Mouse (Mus musculus) thymus, adult 2 months (tissue): Measurements from ENCODE around the gene Pxn. TPM values are rescaled to one million over a fixed set of nuclear protein-coding genes. Genes with fewer than 3 reads are reported as not detected.

Experiments used
- DNase-seq: peaks from one replicate; pipeline ENCODE4 v3.0.0; 2021
- H3K27ac ChIP-seq: fragments of 200-500 bp; 2 replicates; pipeline ENCODE4 v1.5.1; 2012; ENCODE audit warnings: low read length, control low read depth; ENCODE audit not compliant: control insufficient read depth, insufficient read depth
- H3K27me3 ChIP-seq: fragments of 200-500 bp; 2 replicates; pipeline ENCODE4 v1.6.1; 2012; ENCODE audit warnings: mild to moderate bottlenecking, low read length, moderate library complexity, mixed read lengths; ENCODE audit not compliant: control insufficient read depth, insufficient read depth
- H3K36me3 ChIP-seq: fragments of 200-500 bp; 2 replicates; pipeline ENCODE4 v1.6.1; 2012; ENCODE audit warnings: mild to moderate bottlenecking, low read length, moderate library complexity; ENCODE audit not compliant: control insufficient read depth, insufficient read depth
- H3K4me1 ChIP-seq: fragments of 200-500 bp; replicated peaks from 2 replicates; pipeline ENCODE4 v1.6.1; 2012; ENCODE audit warnings: low read length; ENCODE audit not compliant: control insufficient read depth, insufficient read depth
- H3K4me3 ChIP-seq: fragments of 200-500 bp; 2 replicates; pipeline ENCODE4 v1.5.1; 2012; ENCODE audit warnings: mild to moderate bottlenecking, low read length, control low read depth, moderate library complexity; ENCODE audit not compliant: control insufficient read depth, insufficient read depth
- CTCF ChIP-seq: fragments of 200-500 bp; IDR thresholded peaks from 2 replicates; pipeline ENCODE4 v1.5.1; 2012; ENCODE audit warnings: mild to moderate bottlenecking, control low read depth, low read length, moderate library complexity, borderline replicate concordance; ENCODE audit not compliant: control insufficient read depth, poor library complexity, insufficient read depth; ENCODE audit errors: extremely low read depth
- POLR2A ChIP-seq: fragments of 200-500 bp; IDR thresholded peaks from 2 replicates; pipeline ENCODE4 v1.6.1; 2012; ENCODE audit warnings: mild to moderate bottlenecking, low read length, control low read depth, moderate library complexity; ENCODE audit not compliant: control insufficient read depth, poor library complexity, insufficient read depth; ENCODE audit errors: extremely low read depth
- WGBS: fragments of 180-500 bp; shearing (Covaris S2); methylation state at CpG from one replicate; pipeline ENCODE4 v1.1.7; 2018; 5-methylcytosine and 5-hydroxymethylcytosine counted together
- polyA plus RNA-seq: library from polyadenylated mRNA; depleted of rRNA; stranded (reverse); fragments of >200 nt; gene quantifications from 2 replicates; pipeline ENCODE4 v1.2.3, GENCODE M21; 2012

The Pxn gene
- polyA plus RNA-seq, 1 experiment, result 161 TPM

DNA sequence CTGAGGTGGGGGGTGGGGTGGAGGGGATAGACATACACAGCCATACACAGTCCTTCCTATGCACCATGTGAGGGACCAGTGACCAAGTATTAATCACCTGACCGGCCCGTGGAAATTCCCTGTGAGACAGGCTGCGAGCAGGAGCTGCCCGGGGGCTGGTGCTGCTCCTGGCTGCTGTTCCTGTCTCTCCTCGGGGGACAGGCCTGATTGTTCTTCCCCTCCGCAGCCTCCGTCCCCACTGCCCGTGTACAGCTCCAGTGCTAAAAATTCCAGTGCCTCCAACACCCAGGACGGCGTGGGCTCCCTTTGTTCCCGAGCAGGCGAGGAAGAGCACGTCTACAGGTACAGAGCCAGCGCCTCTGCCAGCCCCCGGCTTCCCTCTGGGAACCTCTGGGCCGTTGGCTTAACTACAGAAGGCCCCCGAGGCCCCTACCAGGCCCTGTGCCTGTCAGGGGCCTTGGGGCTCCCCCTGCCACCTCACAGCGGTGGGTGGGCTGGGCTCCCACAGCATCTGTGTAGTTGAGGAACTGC lies 38.2 kb downstream of the Pxn start:
- 67% methylated on average over 18 of the region's 18 CpGs for WGBS
- Histone ChIP-seq H3K27me3 (no peaks in the 10 kb centered on the region), H3K4me1 (peaks cover 27% of the 10 kb centered on the region), H3K27ac (no peak overlapping the region), H3K36me3 (peaks cover 27% of the 10 kb centered on the region), H3K4me3 (no peak overlapping the region)
- no peak for TF ChIP-seq CTCF
- TF ChIP-seq POLR2A, result no peak
- DNase-seq, result no peak

- peaks cover 27% of the 10 kb centered on the region for H3K36me3 ChIP-seq
- WGBS, result 99% methylated on average over 14 of the region's 14 CpGs
- peaks cover 19% of the 10 kb centered on the region for H3K4me1 ChIP-seq
- no peak for TF ChIP-seq POLR2A
- TF ChIP-seq CTCF, result no peak
- H3K4me3 ChIP-seq, result no peak overlapping the region
- H3K27me3 ChIP-seq, result no peaks in the 10 kb centered on the region
- no peak for DNase-seq
- H3K27ac ChIP-seq, result no peak overlapping the region
Observed at GRCm38 (mm10) chr5:115545636-115546035, 39.2 kb downstream of the Pxn start.

DNA sequence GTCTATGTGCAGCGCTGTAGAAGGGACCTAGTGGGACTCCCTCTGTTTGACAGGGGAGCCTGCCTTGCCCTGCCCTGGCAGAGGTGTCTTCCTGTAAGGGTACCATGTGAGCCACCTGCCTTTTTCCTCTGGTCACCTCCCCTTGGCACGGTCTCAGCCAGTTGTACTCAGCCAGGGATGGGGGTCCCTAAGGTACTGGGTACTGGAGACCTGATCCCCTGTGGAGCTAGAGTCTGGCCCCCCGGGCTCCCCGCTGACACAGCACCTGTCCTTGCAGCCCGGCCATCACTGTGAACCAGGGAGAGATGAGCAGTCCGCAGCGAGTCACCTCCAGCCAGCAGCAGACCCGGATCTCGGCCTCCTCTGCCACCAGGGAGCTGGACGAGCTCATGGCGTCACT lies 40.1 kb downstream of the Pxn start:
- 95% methylated on average over 11 of the region's 11 CpGs for WGBS
- no peak for DNase-seq
- Histone ChIP-seq H3K27me3 (no peaks in the 10 kb centered on the region), H3K36me3 (peaks cover 30% of the 10 kb centered on the region), H3K27ac (no peak overlapping the region), H3K4me3 (no peak overlapping the region), H3K4me1 (peaks cover 19% of the 10 kb centered on the region)
- no peak for TF ChIP-seq POLR2A
- TF ChIP-seq CTCF, result no peak

GRCm38 (mm10) chr5:115547014-115547413 lies 40.5 kb downstream of the Pxn start:
- peaks cover 34% of the 10 kb centered on the region for H3K36me3 ChIP-seq
- WGBS, result 96% methylated on average over 6 of the region's 6 CpGs

GRCm38 (mm10) chr5:115547421-115547820 lies 40.9 kb downstream of the Pxn start:
- no peak overlapping the region for H3K27ac ChIP-seq
- H3K4me1 ChIP-seq, result peaks cover 14% of the 10 kb centered on the region
- 92% methylated on average over 7 of the region's 7 CpGs for WGBS
- DNase-seq, result no peak
- no peaks in the 10 kb centered on the region for H3K27me3 ChIP-seq
- no peak overlapping the region for H3K4me3 ChIP-seq
- no peak for TF ChIP-seq CTCF
- no peak for TF ChIP-seq POLR2A
- H3K36me3 ChIP-seq, result peaks cover 35% of the 10 kb centered on the region

More at GRCm38 (mm10) chr5:115547014-115547413, 40.5 kb downstream of the Pxn start:
- H3K27ac ChIP-seq, result no peak overlapping the region
- no peak for DNase-seq
- TF ChIP-seq POLR2A, result no peak
- TF ChIP-seq CTCF, result no peak
- peaks cover 18% of the 10 kb centered on the region for H3K4me1 ChIP-seq
- H3K4me3 ChIP-seq, result no peak overlapping the region
- H3K27me3 ChIP-seq, result no peaks in the 10 kb centered on the region

- WGBS, result 96% methylated on average over 18 of the region's 18 CpGs
- Histone ChIP-seq H3K36me3 (peaks cover 39% of the 10 kb centered on the region), H3K4me1 (peaks cover 2% of the 10 kb centered on the region; the same call in 1 of the 2 replicates), H3K27ac (no peak overlapping the region), H3K27me3 (no peaks in the 10 kb centered on the region), H3K4me3 (no peak overlapping the region)
- TF ChIP-seq CTCF, result no peak
- no peak for TF ChIP-seq POLR2A
- no peak for DNase-seq
Observed at GRCm38 (mm10) chr5:115548501-115549285, 42.2 kb downstream of the Pxn start.
